Mouse (Mus musculus): ENCODE data around the gene Olfr815. TPM values are rescaled to one million over a fixed set of nuclear protein-coding genes. Genes with fewer than 3 reads are reported as not detected.

Gene Olfr815
- polyA plus RNA-seq, 2 experiments, result not detected

DNA sequence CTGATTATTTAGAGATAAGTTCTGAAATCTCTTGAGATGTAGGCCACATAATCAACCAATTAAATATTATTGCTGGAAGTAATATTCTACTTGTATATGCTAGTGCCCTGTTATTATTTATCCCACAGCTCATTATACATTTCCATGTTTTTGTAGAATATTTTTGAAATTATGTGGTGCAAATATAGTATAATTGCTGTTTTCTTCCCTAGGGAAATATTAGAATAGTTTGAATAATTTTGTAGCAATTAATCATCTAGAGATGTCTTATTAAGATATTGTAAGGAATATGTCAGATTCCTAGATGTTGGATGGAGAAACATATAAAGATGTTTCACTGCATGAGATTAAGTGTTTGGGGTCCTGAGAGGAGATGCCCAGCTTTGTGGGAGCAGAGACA lies 50.6 kb downstream of the Olfr815 start, which contains the start of gene Olfr813:
Gene Olfr813, plus strand, starts transcription at position 301 of the 400 bp plus-strand sequence.
- DNase-seq (ENCODE audit: low read depth in 3 of 3, low spot score in 3 of 3), result no peak
- TF ChIP-seq EP300 (IDR thresholded peaks at IDR 0.05; ENCODE audit: low read depth) (no peak), CTCF (IDR thresholded peaks at IDR 0.05; ENCODE audit: low read depth) (no peak)

More for the DNA sequence above, 50.6 kb downstream of the Olfr815 start, which contains the start of gene Olfr813:
- Histone ChIP-seq H3K27ac (no peak within 1 kb of the TSS), H3K36me3 (replicated peaks; ENCODE audit: control insufficient read depth, insufficient read depth, low read depth) (no peaks in the 10 kb centered on the region), H3K4me1 (replicated peaks; ENCODE audit: control insufficient read depth in 2 of 2, insufficient read depth in 2 of 2, low read length in 1 of 2) (no peaks in the 10 kb centered on the region), H3K27me3 (ENCODE audit: control insufficient read depth, insufficient read depth, low read length) (no peaks in the 10 kb centered on the region), H3K4me2 (ENCODE audit: low read depth) (no peak within 1 kb of the TSS), H3K4me3 (ENCODE audit: insufficient read depth in 1 of 2, low read depth in 2 of 2, low read length in 2 of 2) (no peak within 1 kb of the TSS), H3K9ac (replicated peaks) (no peak within 1 kb of the TSS), H3K9me3 (ENCODE audit: control insufficient read depth, low read length) (no peaks in the 10 kb centered on the region)
- ATAC-seq (ENCODE audit: insufficient read depth), result no peak

Other genes starting within 250 kb of the Olfr815 start
- not detected in 2 replicates for gene Olfr800, start 248.2 kb downstream of the Olfr815 start, polyA plus RNA-seq (2012; rRNA removed)
- gene Olfr800, start 248.2 kb downstream of the Olfr815 start, polyA plus RNA-seq (2014; fragmentation: Nextera tagmentation; extraction: Ambion mirVana), result not detected in 2 replicates
- gene Olfr801, start 232.0 kb downstream of the Olfr815 start, polyA plus RNA-seq (2012; rRNA removed), result not detected in 2 replicates
- gene Olfr801, start 232.0 kb downstream of the Olfr815 start, polyA plus RNA-seq (2014; fragmentation: Nextera tagmentation; extraction: Ambion mirVana), result not detected in 2 replicates
- not detected in 2 replicates for gene Olfr802, start 217.7 kb downstream of the Olfr815 start, polyA plus RNA-seq (2012; rRNA removed)
- gene Olfr802, start 217.7 kb downstream of the Olfr815 start, polyA plus RNA-seq (2014; fragmentation: Nextera tagmentation; extraction: Ambion mirVana), result not detected in 2 replicates
- gene Olfr803, start 211.6 kb downstream of the Olfr815 start, polyA plus RNA-seq (2012; rRNA removed), result not detected in 2 replicates
- not detected in 2 replicates for gene Olfr803, start 211.6 kb downstream of the Olfr815 start, polyA plus RNA-seq (2014; fragmentation: Nextera tagmentation; extraction: Ambion mirVana)
- gene Olfr804, start 202.7 kb downstream of the Olfr815 start, polyA plus RNA-seq (2012; rRNA removed), result not detected in 2 replicates
- not detected in 2 replicates for gene Olfr804, start 202.7 kb downstream of the Olfr815 start, polyA plus RNA-seq (2014; fragmentation: Nextera tagmentation; extraction: Ambion mirVana)
- not detected in 2 replicates for gene Olfr805, start 176.5 kb downstream of the Olfr815 start, polyA plus RNA-seq (2012; rRNA removed)
- gene Olfr805, start 176.5 kb downstream of the Olfr815 start, polyA plus RNA-seq (2014; fragmentation: Nextera tagmentation; extraction: Ambion mirVana), result not detected in 2 replicates
- gene Olfr806, start 163.9 kb downstream of the Olfr815 start, polyA plus RNA-seq (2012; rRNA removed), result not detected in 2 replicates
- not detected in 2 replicates for gene Olfr806, start 163.9 kb downstream of the Olfr815 start, polyA plus RNA-seq (2014; fragmentation: Nextera tagmentation; extraction: Ambion mirVana)
- not detected in 2 replicates for gene Olfr807, start 148.1 kb downstream of the Olfr815 start, polyA plus RNA-seq (2012; rRNA removed)
- gene Olfr807, start 148.1 kb downstream of the Olfr815 start, polyA plus RNA-seq (2014; fragmentation: Nextera tagmentation; extraction: Ambion mirVana), result not detected in 2 replicates
- not detected in 2 replicates for gene Olfr808, start 140.4 kb downstream of the Olfr815 start, polyA plus RNA-seq (2012; rRNA removed)
- not detected in 2 replicates for gene Olfr808, start 140.4 kb downstream of the Olfr815 start, polyA plus RNA-seq (2014; fragmentation: Nextera tagmentation; extraction: Ambion mirVana)
- gene Olfr809, start 131.2 kb downstream of the Olfr815 start, polyA plus RNA-seq (2012; rRNA removed), result not detected in 2 replicates
- not detected in 2 replicates for gene Olfr809, start 131.2 kb downstream of the Olfr815 start, polyA plus RNA-seq (2014; fragmentation: Nextera tagmentation; extraction: Ambion mirVana)
- gene Olfr810, start 111.0 kb downstream of the Olfr815 start, polyA plus RNA-seq (2012; rRNA removed), result not detected in 2 replicates
- not detected in 2 replicates for gene Olfr810, start 111.0 kb downstream of the Olfr815 start, polyA plus RNA-seq (2014; fragmentation: Nextera tagmentation; extraction: Ambion mirVana)
- gene Olfr811, start 101.5 kb downstream of the Olfr815 start, polyA plus RNA-seq (2012; rRNA removed), result not detected in 2 replicates
- gene Olfr811, start 101.5 kb downstream of the Olfr815 start, polyA plus RNA-seq (2014; fragmentation: Nextera tagmentation; extraction: Ambion mirVana), result not detected in 2 replicates
- not detected in 2 replicates for gene Olfr812, start 59.8 kb downstream of the Olfr815 start, polyA plus RNA-seq (2012; rRNA removed)
- gene Olfr812, start 59.8 kb downstream of the Olfr815 start, polyA plus RNA-seq (2014; fragmentation: Nextera tagmentation; extraction: Ambion mirVana), result not detected in 2 replicates
- not detected in 2 replicates for gene Olfr813, start 50.5 kb downstream of the Olfr815 start, polyA plus RNA-seq (2012; rRNA removed)
- not detected in 2 replicates for gene Olfr813, start 50.5 kb downstream of the Olfr815 start, polyA plus RNA-seq (2014; fragmentation: Nextera tagmentation; extraction: Ambion mirVana)
- not detected in 2 replicates for gene Olfr814, start 26.0 kb downstream of the Olfr815 start, polyA plus RNA-seq (2012; rRNA removed)
- gene Olfr814, start 26.0 kb downstream of the Olfr815 start, polyA plus RNA-seq (2014; fragmentation: Nextera tagmentation; extraction: Ambion mirVana), result not detected in 2 replicates
- not detected in 2 replicates for gene Olfr816, start 9.7 kb upstream of the Olfr815 start, polyA plus RNA-seq (2012; rRNA removed)
- not detected in 2 replicates for gene Olfr816, start 9.7 kb upstream of the Olfr815 start, polyA plus RNA-seq (2014; fragmentation: Nextera tagmentation; extraction: Ambion mirVana)
- not detected in 2 replicates for gene Olfr818, start 43.2 kb upstream of the Olfr815 start, polyA plus RNA-seq (2012; rRNA removed)
- not detected in 2 replicates for gene Olfr818, start 43.2 kb upstream of the Olfr815 start, polyA plus RNA-seq (2014; fragmentation: Nextera tagmentation; extraction: Ambion mirVana)
- not detected in 2 replicates for gene Olfr819, start 61.4 kb upstream of the Olfr815 start, polyA plus RNA-seq (2012; rRNA removed)
- not detected in 2 replicates for gene Olfr819, start 61.4 kb upstream of the Olfr815 start, polyA plus RNA-seq (2014; fragmentation: Nextera tagmentation; extraction: Ambion mirVana)
- not detected in 2 replicates for gene Olfr247, start 70.3 kb upstream of the Olfr815 start, polyA plus RNA-seq (2012; rRNA removed)
- gene Olfr247, start 70.3 kb upstream of the Olfr815 start, polyA plus RNA-seq (2014; fragmentation: Nextera tagmentation; extraction: Ambion mirVana), result not detected in 2 replicates
- not detected in 2 replicates for gene Gm10310, start 79.2 kb upstream of the Olfr815 start, polyA plus RNA-seq (2012; rRNA removed)
- not detected in 2 replicates for gene Gm10310, start 79.2 kb upstream of the Olfr815 start, polyA plus RNA-seq (2014; fragmentation: Nextera tagmentation; extraction: Ambion mirVana)
- gene Olfr820, start 106.8 kb upstream of the Olfr815 start, polyA plus RNA-seq (2012; rRNA removed), result not detected in 2 replicates
- not detected in 2 replicates for gene Olfr820, start 106.8 kb upstream of the Olfr815 start, polyA plus RNA-seq (2014; fragmentation: Nextera tagmentation; extraction: Ambion mirVana)
- not detected in 2 replicates for gene Olfr821, start 124.5 kb upstream of the Olfr815 start, polyA plus RNA-seq (2012; rRNA removed)
- gene Olfr821, start 124.5 kb upstream of the Olfr815 start, polyA plus RNA-seq (2014; fragmentation: Nextera tagmentation; extraction: Ambion mirVana), result not detected in 2 replicates
- not detected in 2 replicates for gene Olfr822, start 165.3 kb upstream of the Olfr815 start, polyA plus RNA-seq (2012; rRNA removed)
- gene Olfr822, start 165.3 kb upstream of the Olfr815 start, polyA plus RNA-seq (2014; fragmentation: Nextera tagmentation; extraction: Ambion mirVana), result not detected in 2 replicates
- gene Olfr823, start 209.5 kb upstream of the Olfr815 start, polyA plus RNA-seq (2012; rRNA removed), result not detected in 2 replicates
- gene Olfr823, start 209.5 kb upstream of the Olfr815 start, polyA plus RNA-seq (2014; fragmentation: Nextera tagmentation; extraction: Ambion mirVana), result not detected in 2 replicates
- not detected in 2 replicates for gene Olfr824, start 224.1 kb upstream of the Olfr815 start, polyA plus RNA-seq (2012; rRNA removed)
- gene Olfr824, start 224.1 kb upstream of the Olfr815 start, polyA plus RNA-seq (2014; fragmentation: Nextera tagmentation; extraction: Ambion mirVana), result not detected in 2 replicates

Measured in liver, embryonic 14.5 days (tissue).